ENCODE assay signal across 16 mouse cellular contexts in the genomic region with DNA sequence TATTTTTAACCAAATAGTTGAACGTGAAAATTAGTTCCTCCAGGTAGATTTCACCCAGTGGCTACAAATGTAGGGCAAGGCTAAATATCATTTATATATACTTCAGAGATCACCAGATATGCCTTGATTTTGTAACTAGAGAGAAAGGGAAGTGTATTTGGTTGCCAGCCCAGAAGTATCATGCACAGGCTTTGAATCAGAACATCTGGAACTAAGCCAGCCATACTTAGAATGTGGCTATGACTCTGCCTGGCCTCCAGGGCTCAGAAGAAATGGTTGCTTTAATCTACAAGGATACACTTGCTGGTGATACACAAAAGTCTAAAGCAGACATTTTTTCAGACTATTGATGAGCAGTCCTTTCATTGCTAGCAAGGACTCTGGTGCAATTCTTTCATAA.
DNase-seq lines count a peak whose midpoint lies in the region; ATAC-seq and TF ChIP-seq lines count a peak whose summit lies in the region.
"Had no signal": no experiment of that assay in that cellular context is flagged by ENCODE, and none has a peak within 500 bp of the region (broad histone marks: within the 10 kb centered on the region; RNA-seq: fewer than 3 reads in every experiment).

No protein-coding gene starts in this region.

- peak; percentile 37 for TF ChIP-seq CTCF in layer of hippocampus, adult 2 months (conservative IDR thresholded peaks at IDR 0.05)

- H3K27ac ChIP-seq in forebrain, embryonic 15.5 days (replicated peaks), result peak overlapping the region; percentile 25; the same call in 1 of the 2 replicates
- H3K27ac ChIP-seq in forebrain, embryonic 11.5 days (ENCODE audit: low read depth, low read length), result no peak overlapping the region
- H3K27ac ChIP-seq in layer of hippocampus, adult 2 months, result no peak overlapping the region
- H3K27ac ChIP-seq: embryonic facial prominence, embryonic 13.5 days; hindbrain, embryonic 10.5 days; liver, embryonic 12.5 days had no signal

- WGBS in forebrain, embryonic 15.5 days, result 84% methylated on average over 1 of the region's 1 CpGs
- 90% methylated on average over 1 of the region's 1 CpGs for WGBS in forebrain, embryonic 11.5 days

- H3K36me3 ChIP-seq in forebrain, embryonic 15.5 days, result no peaks in the 10 kb centered on the region
- no peaks in the 10 kb centered on the region for H3K36me3 ChIP-seq in forebrain, embryonic 11.5 days (ENCODE audit: control insufficient read depth, insufficient read depth, low read length)
- H3K36me3 ChIP-seq: embryonic facial prominence, embryonic 13.5 days; heart, embryonic 12.5 days; hindbrain, embryonic 10.5 days; liver, embryonic 12.5 days had no signal

- no peak overlapping the region for H3K9ac ChIP-seq in forebrain, embryonic 15.5 days (replicated peaks)
- no peak overlapping the region for H3K9ac ChIP-seq in forebrain, embryonic 11.5 days (ENCODE audit: low read length)
- H3K9ac ChIP-seq: embryonic facial prominence, embryonic 13.5 days; heart, embryonic 12.5 days; liver, embryonic 12.5 days had no signal

- peaks cover 22% of the 10 kb centered on the region for H3K4me1 ChIP-seq in forebrain, embryonic 15.5 days
- H3K4me1 ChIP-seq in forebrain, embryonic 11.5 days (replicated peaks; ENCODE audit: control insufficient read depth, insufficient read depth, low read length), result peaks cover 3% of the 10 kb centered on the region; the same call in 1 of the 2 replicates
- H3K4me1 ChIP-seq: liver, embryonic 12.5 days; megakaryocyte, embryonic 14.5 days had no signal

- no peak overlapping the region for H3K4me2 ChIP-seq in forebrain, embryonic 15.5 days (replicated peaks)
- no peak overlapping the region for H3K4me2 ChIP-seq in forebrain, embryonic 11.5 days (ENCODE audit: low read depth, low read length, severe bottlenecking)
- H3K4me2 ChIP-seq: embryonic facial prominence, embryonic 13.5 days; heart, embryonic 12.5 days; liver, embryonic 12.5 days had no signal

- H3K27me3 ChIP-seq in forebrain, embryonic 15.5 days, result no peaks in the 10 kb centered on the region
- H3K27me3 ChIP-seq in forebrain, embryonic 11.5 days (ENCODE audit: control insufficient read depth, insufficient read depth, low read length), result no peaks in the 10 kb centered on the region
- H3K27me3 ChIP-seq: embryonic facial prominence, embryonic 13.5 days; heart, embryonic 12.5 days; liver, embryonic 12.5 days; megakaryocyte, embryonic 14.5 days had no signal

- H3K4me3 ChIP-seq in forebrain, embryonic 15.5 days, result no peak overlapping the region
- H3K4me3 ChIP-seq in forebrain, embryonic 11.5 days (ENCODE audit: low read depth, low read length), result no peak overlapping the region
- no peak overlapping the region for H3K4me3 ChIP-seq in layer of hippocampus, adult 2 months
- H3K4me3 ChIP-seq: embryonic facial prominence, embryonic 13.5 days; heart, embryonic 12.5 days; hindbrain, embryonic 10.5 days; liver, embryonic 12.5 days; megakaryocyte, embryonic 14.5 days had no signal

- 0 out of 2 replicates have a peak, but pooled peaks have one; percentile 32 for ATAC-seq in forebrain, embryonic 15.5 days (replicated peaks)
- no peak for ATAC-seq in forebrain, embryonic 11.5 days (replicated peaks; ENCODE audit: low FRiP score)
- ATAC-seq: CD4-positive, CD25-positive, alpha-beta regulatory T cell, adult 4 months; intestine, embryonic 16.5 days; liver, embryonic 12.5 days had no signal

- H3K9me3 ChIP-seq in forebrain, embryonic 15.5 days, result no peaks in the 10 kb centered on the region
- H3K9me3 ChIP-seq in forebrain, embryonic 11.5 days (ENCODE audit: control insufficient read depth, low read length), result no peaks in the 10 kb centered on the region
- H3K9me3 ChIP-seq: embryonic facial prominence, embryonic 13.5 days; heart, embryonic 12.5 days; hindbrain, embryonic 10.5 days; liver, embryonic 12.5 days had no signal

- DNase-seq in forebrain, embryonic 11.5 days (ENCODE audit: low spot score), result no peak
- DNase-seq in layer of hippocampus, adult 2 months (ENCODE audit: low spot score in 2 of 2), result no peak
- no peak for DNase-seq in layer of hippocampus, adult 9-11 months
- DNase-seq in adipocyte (ENCODE audit: low spot score), result peak; percentile 69
- DNase-seq in fat pad, adult 2 months (ENCODE audit: extremely low read depth, low read depth, low spot score), result peak; percentile 74
- no peak for DNase-seq in urinary bladder, postnatal 36 days (ENCODE audit: low spot score in 2 of 2)
- DNase-seq: right cerebral cortex, postnatal 14 days; thymus, postnatal 14 days had no signal

Comparison
In these comparisons a context has a peak if more than half of its experiments do, and no peak if none do; other contexts are left out.
1. DNase-seq: peak in adipocyte (single experiment) and fat pad, adult 2 months (single experiment); none in forebrain, embryonic 11.5 days (single experiment), layer of hippocampus, adult 2 months (0 of 2), layer of hippocampus, adult 9-11 months (single experiment) and urinary bladder, postnatal 36 days (0 of 2).